Mouse (Mus musculus) fat pad, adult 2 months (tissue): Measurements from ENCODE around the gene Trim8.

Experiments used
- DNase-seq: peaks from one replicate; pipeline ENCODE4 v3.0.0-alpha.2; 2011; ENCODE audit warnings: low read depth, low spot score; ENCODE audit errors: extremely low read depth

Trim8 gene

DNA sequence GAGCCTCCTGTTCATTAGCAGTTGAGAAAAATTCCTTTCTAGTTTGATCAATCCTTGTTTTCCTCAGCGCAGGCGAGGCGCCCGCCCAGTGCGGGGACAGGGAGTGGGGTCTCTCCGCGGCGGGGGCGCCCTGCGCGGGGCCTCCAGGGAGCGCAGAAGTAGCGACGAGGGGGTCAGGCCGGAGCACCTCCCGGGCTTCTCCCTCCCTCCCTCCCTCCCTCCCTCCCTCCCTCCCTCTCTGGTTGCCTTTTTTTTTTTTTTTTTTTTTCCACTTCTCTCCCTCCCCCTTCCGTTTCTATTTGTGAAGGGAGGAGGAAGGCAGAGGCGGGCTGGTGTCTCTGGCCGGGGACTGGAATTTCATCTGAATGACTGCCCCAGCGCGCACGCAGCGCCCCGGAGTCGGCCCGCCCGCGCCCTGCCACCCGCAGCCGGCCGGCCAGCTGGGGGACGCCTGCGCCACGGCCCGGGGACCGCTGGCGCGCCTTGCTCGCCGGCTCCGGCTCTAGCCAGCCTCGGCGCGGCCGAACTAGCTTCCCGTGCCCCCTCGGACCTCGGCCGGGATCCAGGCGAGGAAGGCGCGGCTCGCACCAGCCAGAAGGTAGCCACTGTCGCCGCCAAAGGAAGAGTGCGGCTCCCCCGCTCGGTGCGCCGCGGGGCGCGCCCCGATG, at the start of gene Trim8:
Gene Trim8 (plus strand): TSS at position 302 of the 668 bp plus-strand sequence.
- DNase-seq, result no peak

DNA sequence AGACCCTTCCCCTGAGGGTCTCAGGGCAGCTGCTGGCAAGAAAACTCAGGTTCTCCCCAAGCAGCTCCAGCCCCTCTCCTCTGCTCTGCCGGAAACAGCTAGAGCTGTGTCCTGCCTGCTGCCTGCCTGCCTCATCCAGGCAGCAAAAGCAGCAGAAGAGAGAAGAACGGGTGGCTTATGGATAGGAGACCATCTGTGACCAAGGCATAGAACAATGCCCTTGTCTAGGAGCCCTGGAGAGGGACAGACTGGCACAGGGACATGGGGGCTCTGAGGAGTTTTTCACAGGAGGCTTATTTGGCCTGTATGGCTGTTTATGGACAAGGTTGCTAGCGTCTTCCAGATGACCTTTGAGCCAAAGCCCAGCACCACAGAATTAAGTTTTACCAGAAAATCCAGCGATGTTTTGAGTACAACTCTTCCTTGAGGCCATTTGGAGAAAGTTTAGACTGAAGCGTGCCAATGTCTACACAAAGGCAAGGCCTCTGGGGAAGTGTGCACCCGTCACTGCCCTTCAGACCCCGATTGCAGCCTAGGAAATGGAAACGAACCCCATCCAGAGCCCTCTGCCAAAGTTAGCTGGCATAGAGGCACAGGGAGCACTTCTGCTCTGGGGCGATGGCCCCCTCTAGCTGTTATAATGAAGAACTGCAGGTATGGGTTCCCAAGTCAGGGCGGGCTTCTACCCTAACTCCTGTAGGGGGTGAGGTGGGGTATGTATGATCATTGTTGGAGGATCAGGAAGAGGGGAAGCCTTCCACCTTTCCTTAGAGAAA, 49.3 kb upstream of the Trim8 start:
- no peak for DNase-seq

DNA sequence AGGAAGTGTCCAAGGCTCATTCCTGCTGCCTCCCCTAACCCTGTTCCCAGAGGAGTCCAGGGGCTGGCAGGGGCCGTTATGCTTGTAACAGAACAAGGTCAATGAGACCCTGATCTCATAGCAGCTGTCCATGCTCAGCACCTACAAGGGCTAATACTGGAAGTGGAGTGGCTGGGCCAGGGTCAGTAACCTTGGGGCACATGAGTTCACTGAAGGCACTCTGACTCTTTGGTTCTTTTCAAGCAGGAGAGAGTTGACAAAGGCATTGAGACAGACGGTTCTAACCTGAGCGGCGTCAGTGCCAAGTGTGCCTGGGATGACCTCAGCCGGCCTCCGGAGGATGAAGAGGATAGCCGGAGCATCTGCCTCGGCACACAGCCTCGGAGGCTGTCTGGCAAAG, 48.6 kb upstream of the Trim8 start:
- DNase-seq, result no peak

DNA sequence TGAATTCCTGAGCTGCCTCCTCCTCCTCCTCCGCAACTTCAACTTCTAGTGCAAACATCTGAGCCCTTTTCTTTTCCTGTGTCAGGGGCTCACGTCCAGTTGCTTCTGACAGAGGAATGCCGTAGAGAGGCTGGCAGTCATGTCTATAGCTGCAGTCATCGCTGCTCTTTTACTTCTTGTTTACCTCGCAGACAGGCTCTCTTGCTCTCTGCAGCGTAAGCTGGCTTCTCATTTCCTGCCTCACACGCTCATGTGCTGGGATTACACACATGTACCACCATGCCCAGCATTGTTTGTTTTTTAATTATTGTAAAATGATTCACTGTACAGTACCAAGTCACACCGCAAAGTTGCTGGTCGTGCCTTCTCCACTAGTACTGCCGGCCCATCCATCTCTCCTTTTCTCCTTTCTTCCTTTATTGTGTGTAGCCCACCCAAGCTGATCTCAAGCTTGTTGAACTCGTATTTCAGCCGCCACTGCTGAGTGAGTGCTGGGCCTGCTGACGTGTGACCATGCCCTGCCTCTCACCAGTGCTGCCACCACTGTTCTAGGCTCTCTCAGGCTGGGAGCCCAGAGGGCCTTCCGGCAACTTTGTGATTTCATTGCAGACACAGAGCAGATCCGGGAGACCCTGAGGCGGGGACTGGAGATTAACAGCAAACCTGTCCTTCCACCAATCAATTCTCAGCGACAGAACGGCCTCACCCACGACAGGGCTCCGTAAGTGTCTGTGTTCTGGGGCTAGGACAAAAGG, 47.2 kb upstream of the Trim8 start:
- DNase-seq, result no peak

DNA sequence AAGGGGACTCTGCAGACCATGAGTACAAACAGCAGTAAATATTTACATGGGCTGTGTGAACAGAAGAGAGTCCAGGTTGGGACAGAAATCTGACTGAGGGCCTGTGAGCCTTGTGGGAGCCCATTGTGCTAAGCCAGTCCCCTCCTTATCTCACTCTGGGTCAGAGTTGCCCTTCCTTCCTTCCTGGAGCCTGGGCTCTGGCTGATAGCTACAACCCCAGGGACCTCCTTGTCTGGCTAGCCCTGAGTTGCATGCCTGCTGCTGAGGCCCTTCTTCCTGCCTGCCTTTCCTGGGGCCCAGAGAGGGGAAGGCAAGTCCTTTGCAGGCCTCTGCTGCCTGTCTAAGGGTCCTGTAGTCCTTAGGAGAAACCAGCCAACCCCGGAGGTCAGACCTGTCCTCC, 46.5 kb upstream of the Trim8 start:
- DNase-seq, result no peak

DNA sequence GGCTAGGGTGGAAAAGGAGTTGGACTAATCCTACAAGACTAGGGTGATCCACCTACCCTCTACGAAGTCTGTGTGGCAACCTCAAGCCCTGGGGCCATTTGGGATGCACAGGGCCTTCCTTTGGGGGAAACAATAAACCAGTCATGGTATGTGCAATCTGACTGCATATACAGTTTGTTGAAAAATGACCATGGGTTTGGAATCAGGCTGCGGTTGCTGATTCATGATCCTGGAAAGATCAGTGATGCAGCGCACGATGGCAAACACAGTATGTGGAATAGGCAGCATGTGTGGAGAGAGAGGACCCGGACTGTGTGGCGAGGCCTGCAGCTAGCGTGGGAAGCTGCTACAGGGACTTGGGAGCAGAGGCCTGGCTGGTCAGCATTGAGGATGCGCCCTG, 45.9 kb upstream of the Trim8 start:
- no peak for DNase-seq

DNA sequence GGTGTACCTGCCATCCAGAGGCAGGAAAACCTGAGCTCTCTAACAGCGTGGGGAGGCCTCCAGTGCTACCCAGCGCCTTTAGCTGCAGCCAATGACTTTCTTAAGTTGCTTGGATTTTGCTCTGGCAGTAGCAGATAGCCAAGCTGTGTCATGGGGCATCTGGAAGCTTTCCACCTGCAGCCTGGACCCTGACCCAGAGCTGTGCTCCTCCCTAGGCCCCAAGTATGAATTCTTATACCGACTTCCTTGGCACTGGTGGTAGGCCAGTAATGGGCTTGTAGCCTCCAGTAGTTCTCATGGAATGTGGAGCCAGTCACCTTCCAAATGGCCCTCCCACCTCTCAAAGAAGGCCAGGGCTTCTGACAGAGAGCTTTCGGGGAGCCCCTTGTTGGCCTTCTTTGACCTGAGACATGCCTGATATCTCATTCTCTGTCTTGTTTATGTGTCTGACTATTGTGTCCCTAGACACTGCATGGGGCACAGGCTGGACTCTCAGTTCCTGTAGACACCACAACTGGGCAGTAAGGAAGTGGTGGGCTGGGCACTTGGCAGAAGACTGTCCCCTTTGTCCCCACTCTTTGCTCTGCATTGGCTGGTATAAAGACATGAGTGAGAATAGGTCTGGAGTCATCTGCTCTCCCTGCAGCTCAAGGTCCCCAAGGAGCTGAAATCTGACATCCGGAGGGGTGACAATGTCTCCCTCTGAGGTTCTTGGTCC, 45.3 kb upstream of the Trim8 start:
- DNase-seq, result no peak

DNA sequence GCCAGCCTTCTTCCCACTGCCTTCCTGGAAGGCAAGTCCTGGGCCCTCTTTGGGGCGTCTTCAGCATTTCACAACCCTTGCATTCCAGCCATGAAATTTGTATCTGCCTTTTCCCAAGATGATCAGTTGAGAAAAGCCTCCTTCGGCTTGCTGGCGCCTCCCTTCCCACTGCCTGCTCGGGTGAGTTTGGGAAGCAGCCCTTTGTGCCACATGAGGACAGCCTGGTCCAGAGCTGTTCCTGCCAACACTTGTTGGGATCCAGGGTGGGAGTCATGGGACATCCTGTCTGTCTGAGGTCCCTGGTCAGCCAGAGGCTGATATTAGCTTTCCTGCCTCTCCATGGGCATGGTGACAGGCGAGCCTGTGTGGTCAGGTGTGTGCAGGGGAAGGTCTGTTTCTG, 43.7 kb upstream of the Trim8 start:
- DNase-seq, result no peak

DNA sequence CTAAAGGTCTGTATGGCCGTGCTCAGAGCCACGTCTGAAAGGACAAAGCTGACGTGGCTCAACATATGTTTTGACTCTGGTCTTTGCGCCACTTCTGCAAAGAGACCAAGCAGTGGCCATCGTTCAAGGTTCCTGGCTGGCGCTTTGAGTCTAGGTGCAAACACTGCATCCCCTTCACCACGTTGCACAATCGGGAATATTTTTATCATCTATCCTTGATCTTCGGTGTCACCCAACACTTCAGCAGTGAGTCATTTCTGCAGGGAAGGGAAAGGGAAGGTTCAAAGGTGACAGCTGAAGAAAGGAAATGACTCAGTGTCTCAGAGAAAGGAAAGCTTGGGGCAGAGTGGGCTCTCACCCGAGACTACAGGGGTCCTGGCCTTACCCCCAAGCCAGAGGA, 42.2 kb upstream of the Trim8 start:
- DNase-seq, result no peak

DNA sequence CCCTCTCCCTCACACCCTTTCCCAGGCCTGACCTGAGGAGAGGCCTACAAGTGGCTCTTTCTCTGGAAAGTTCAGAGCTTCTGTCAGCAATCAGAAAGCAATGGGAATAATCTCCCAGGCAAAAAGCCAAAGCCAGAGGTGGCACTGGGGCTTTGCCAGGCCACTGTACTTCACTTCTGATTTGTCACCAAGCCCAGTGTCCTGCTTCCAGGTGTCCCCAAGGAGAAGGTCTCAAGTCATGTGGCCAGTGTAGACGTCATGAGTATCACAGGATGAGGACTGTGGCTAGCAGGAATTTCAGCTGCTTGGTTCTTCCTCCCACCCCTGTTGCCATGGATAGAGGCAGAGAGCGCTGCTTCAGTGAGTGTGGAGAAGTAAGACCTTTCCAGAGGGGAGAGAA, 41.6 kb upstream of the Trim8 start:
- no peak for DNase-seq

DNA sequence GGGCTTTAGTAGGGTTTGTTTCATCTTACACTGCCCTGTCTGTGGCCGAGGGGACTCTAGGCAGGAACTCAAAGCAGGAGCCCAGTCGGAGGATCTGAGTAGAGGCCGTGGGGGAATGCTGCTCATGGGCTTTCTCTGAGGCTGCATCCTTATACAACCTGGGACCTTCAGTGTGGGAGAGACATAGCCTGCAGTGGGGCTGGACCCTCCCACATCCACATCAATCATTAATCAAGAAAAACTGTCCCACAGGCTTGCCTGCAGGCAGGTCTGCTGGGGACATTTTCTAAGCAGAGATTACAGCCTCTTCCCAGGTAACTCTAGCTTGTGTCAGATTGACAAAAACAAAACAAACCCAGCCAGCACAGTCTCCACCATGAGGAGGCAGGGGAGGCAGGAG, 38.9 kb upstream of the Trim8 start:
- DNase-seq, result no peak

DNA sequence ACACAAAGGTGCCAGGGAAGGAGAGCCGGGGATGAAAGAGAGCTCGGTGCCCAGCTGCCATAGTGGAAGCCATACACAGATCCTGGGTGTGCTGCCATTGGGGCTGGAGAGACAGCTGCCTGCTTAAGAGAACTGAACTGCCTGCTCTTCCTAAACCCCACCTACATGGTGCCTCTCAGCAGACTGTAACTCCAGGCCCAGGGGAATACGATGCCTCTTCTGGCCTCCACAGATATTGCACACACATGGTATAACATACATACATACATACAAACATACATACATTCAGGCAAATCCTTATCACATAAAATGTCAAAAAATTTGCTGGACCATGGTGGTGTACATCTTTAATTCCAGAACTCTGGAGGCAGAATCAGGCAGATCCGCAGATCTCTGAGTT, 38.1 kb upstream of the Trim8 start:
- DNase-seq, result no peak

DNA sequence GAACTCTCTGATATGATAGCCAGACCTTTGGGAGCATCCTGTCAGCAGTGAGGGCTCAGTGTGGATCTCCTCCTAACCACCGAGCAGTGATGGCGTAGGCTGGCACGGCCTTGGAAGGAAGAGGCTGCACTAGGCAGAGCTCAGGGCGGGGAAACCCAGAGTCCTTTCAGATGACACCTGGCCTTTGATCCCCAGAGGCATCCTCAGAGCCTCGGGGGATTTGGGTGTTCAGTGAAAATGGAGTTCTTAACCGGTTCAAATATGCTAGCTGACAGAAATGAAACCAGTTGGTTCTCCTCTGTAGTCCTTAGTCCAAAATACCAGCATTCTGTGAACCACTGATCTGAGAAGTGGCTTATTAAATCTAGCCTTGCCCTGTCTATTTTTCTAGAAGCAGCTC, 35.3 kb upstream of the Trim8 start:
- DNase-seq, result no peak

DNA sequence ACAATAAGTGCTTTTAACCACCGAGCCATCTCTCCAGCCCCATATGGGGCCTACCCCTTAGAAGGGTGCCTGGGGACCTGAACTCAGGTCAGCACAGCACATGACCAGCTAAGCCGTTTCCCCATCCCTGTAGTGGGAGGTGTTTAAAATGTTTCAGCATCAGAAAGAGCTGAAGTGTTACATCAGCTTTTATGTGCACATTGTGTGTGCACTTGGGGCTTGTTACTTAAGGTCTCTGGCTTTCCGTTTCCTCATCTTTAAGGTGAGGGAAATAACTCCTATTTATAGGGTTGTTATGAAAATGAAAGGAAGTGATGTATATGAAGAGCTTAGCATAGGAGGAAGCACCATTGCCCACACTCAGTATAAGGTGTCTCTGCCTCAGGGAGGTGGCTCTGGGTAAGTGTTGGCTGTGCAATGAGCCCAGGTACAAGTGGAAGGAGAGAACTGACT, 34.4 kb upstream of the Trim8 start:
- no peak for DNase-seq

DNA sequence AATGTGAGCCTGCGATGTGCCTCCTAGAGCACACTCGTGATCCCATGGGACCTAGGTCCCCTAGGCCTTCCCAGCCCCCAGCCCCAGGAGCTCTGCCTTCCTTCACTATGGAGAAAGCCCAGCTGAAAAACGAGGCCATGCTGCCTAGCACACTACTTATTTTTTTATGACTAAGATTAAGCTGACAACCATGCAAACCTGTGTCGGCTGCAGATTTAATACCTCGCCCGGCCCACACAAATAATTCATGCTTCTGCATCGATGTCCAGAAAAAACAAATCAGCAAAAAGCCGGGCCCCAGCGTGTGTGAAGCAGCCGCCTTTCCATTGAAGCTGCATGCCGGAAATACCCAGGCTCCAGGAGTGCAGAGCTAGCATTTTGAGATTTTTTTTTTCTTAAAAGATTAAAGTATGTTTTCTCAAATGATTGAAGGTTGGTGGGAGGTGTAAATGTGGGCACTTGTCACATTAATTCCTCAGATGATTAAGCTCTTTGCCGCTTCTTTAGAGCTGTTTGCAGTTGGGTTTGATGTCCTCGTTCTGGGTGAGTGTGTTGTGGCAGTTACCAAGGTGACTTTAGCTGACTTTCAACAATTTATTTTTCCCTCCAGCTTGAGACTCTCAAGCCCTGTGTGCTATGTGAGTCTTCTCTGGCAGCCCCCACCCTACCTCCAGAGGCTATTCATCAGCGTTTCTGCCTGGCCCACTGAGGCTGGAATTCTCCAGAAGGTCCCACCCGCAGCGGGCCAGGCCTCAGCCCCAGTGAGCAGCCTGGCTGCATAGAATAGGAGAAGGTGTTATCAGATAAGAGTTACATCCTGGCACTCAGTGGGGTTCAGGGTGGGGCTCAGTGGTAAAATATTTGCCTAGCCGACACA, 30.9 kb upstream of the Trim8 start:
- no peak for DNase-seq

DNA sequence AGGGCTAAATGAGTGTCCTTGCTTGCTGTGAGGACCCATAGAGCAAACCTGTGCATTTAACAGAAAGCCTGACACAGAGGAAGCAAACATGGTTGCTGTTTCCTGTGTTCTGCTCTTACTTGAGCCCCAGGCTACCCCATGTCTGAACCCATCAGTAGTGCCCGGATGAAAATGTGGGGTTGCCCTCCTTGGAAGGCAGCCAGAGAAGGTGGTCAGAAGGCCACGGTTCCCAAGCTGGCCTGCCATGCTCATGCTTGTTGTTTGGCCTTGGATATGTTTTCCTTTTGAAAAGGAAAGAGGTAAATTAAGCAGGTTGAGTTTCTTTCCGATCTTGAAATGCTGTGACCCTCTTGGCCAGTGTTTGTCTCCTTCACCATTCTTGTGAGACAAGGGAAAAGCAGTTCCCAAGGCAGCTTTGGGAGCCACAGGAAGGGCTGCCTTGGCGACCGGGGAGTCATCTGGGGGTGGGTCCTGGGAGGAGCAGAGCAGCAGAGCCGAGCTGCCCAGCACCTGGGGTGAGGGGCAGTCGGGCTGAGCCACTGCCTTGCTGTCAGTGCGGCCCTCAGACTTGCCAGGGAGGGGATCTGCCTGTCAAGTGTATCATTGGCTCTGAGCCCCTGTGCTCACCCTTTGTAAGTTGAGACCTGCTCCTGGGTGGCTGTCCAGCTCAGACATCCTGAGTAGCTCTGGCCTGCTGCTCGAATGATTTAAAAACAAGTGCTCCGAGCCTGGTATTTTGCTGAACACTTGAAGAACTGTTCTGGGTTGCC, 30.0 kb upstream of the Trim8 start:
- no peak for DNase-seq

DNA sequence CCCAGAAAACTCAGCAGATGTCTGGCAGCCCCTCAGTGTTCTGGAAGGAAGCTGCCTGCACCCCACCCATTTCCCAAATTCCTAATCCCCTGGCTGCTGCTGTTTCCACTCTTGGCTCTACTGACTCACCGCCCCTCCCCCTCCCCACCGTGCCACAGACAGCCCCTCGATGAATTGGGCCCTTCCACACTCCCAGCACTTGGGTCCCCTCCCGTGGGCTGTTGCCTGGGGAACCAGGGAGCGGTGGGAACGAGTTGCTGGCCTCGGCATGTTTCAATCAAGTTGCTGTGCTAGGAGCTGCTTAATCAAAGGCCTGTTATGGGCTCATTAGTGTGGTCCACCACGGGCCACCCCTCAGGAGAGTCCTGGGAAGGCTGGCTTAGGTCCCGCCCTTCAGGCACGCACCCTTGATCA, 24.1 kb upstream of the Trim8 start:
- DNase-seq, result no peak

DNA sequence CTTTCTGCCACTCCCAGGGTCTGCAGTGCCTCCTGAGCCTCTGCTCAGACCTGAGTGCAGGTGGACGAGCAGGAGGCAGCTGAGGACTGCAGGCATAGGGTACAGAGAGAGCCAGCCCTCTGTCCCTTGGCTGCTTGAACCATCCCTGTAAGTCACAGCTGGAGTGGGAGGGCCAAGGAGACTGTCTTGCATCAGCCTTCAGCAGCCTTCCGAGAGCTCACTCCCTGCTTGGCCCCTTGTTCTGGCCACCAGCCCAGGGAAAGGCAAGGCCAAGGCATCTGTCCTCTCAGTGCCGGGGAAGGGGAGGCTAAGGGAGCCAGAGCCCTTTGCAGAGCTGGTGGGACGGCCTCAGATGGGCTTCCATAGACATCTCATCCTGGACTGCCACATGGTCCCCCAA, 23.3 kb upstream of the Trim8 start:
- DNase-seq, result no peak

DNA sequence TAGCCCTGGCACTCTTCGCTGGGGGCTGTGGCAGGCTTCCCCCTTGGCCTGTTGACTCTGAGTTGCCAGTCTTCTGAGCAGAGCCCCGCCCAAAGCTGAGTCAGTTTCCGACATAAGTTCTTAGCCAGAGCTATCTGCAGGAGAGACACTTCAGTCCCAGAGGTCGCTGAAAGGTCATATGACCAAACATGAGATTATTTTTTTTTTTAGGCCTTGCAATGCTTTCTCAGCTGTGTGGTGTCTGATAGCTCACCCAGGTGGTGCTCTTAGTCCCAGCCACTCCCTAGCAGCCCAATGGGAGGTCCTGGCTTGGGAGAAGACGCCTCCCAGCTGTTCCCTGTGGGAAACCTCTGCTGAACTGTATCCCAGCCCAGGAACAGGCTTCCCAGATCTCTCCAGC, 22.7 kb upstream of the Trim8 start:
- DNase-seq, result no peak
